Mouse (Mus musculus) cerebellum, adult 2 months (tissue): Measurements from ENCODE around the gene Cstad.

Source experiments
- CTCF ChIP-seq: fragments of 200-500 bp; IDR thresholded peaks from 2 replicates; pipeline ENCODE4 v1.5.1; 2011; ENCODE audit warnings: low read depth, mild to moderate bottlenecking, control low read depth, low read length, moderate library complexity, borderline replicate concordance; ENCODE audit not compliant: insufficient read depth
- POLR2A ChIP-seq: fragments of 200-500 bp; IDR thresholded peaks from 2 replicates; pipeline ENCODE4 v1.6.1; 2011; ENCODE audit warnings: low read length, control low read depth, borderline replicate concordance; ENCODE audit not compliant: insufficient read depth

DNA sequence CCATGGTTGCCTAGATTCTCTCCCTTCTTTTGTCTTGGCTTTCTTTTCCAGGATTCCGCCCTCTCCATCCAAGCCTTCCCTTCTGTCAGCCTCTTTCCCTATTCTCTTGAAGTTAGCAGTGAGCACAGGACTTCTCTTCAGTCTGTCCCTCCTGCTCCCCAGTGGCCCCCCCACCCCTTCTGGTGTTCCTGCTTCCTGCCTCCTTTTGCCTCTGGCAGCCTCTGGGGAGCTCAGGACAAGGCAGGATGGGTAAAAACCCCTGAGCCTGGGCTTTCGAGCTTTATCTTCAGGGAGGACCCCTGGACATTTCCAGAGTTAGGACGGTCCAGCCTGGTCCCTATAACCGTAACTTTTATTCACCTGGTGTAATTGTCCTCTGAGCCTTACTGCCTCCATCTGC is 58.2 kb downstream of the Cstad start:
- TF ChIP-seq CTCF = no peak
- no peak for TF ChIP-seq POLR2A
